Mouse (Mus musculus): ENCODE data around the gene Agxt.

Gene Agxt

GRCm38 (mm10) chr1:93135036-93135526, at the start of gene Agxt:
TSS of gene Agxt (plus strand) at chr1:93135240.
- no peak for DNase-seq (ENCODE audit: low spot score in 2 of 2)

- DNase-seq (ENCODE audit: low spot score in 2 of 2): no peak
Observed at GRCm38 (mm10) chr1:93092582-93092981, 42.5 kb upstream of the Agxt start.

- no peak for DNase-seq (ENCODE audit: low spot score in 2 of 2)
Observed at GRCm38 (mm10) chr1:93098956-93099355, 36.1 kb upstream of the Agxt start.

GRCm38 (mm10) chr1:93100243-93100575, 34.8 kb upstream of the Agxt start:
- peak; percentile 58 to 63 for DNase-seq (ENCODE audit: low spot score in 2 of 2)

GRCm38 (mm10) chr1:93100576-93101491, 34.2 kb upstream of the Agxt start:
- DNase-seq (ENCODE audit: low spot score in 2 of 2): peak; percentile 73 to 79

- DNase-seq (ENCODE audit: low spot score in 2 of 2): peak; percentile 92 to 93
Observed at GRCm38 (mm10) chr1:93101571-93102061, 33.4 kb upstream of the Agxt start, which contains the start of gene Kif1a. TSS of gene Kif1a (minus strand) at chr1:93101951.

GRCm38 (mm10) chr1:93102700-93103099, 32.3 kb upstream of the Agxt start:
- no peak for DNase-seq (ENCODE audit: low spot score in 2 of 2)

GRCm38 (mm10) chr1:93114713-93115463, 20.2 kb upstream of the Agxt start:
- DNase-seq (ENCODE audit: low spot score in 2 of 2): peak; percentile 83

GRCm38 (mm10) chr1:93115471-93115870, 19.6 kb upstream of the Agxt start:
- no peak for DNase-seq (ENCODE audit: low spot score in 2 of 2)

GRCm38 (mm10) chr1:93118816-93119215, 16.2 kb upstream of the Agxt start:
- DNase-seq (ENCODE audit: low spot score in 2 of 2): no peak

- DNase-seq (ENCODE audit: low spot score in 2 of 2): no peak
Observed at GRCm38 (mm10) chr1:93123179-93123854, 11.7 kb upstream of the Agxt start.

GRCm38 (mm10) chr1:93124066-93124465, 11.0 kb upstream of the Agxt start:
- DNase-seq (ENCODE audit: low spot score in 2 of 2): no peak

- no peak for DNase-seq (ENCODE audit: low spot score in 2 of 2)
Observed at GRCm38 (mm10) chr1:93125256-93125655, 9.8 kb upstream of the Agxt start.

GRCm38 (mm10) chr1:93128209-93128608, 6.8 kb upstream of the Agxt start:
- no peak for DNase-seq (ENCODE audit: low spot score in 2 of 2)

- DNase-seq (ENCODE audit: low spot score in 2 of 2): peak; percentile 36 to 68
Observed at GRCm38 (mm10) chr1:93128710-93129349, 6.2 kb upstream of the Agxt start.

GRCm38 (mm10) chr1:93130242-93130983, 4.6 kb upstream of the Agxt start:
- DNase-seq (ENCODE audit: low spot score in 2 of 2): no peak

- no peak for DNase-seq (ENCODE audit: low spot score in 2 of 2)
Observed at GRCm38 (mm10) chr1:93132676-93133075, 2.4 kb upstream of the Agxt start.

GRCm38 (mm10) chr1:93138534-93138933, 3.5 kb downstream of the Agxt start:
- no peak for DNase-seq (ENCODE audit: low spot score in 2 of 2)

GRCm38 (mm10) chr1:93139713-93140112, 4.7 kb downstream of the Agxt start:
- no peak for DNase-seq (ENCODE audit: low spot score in 2 of 2)

GRCm38 (mm10) chr1:93142871-93143270, 7.8 kb downstream of the Agxt start:
- DNase-seq (ENCODE audit: low spot score in 2 of 2): no peak

GRCm38 (mm10) chr1:93144176-93144575, 9.1 kb downstream of the Agxt start:
- no peak for DNase-seq (ENCODE audit: low spot score in 2 of 2)

Measured in frontal cortex, postnatal 10 days (tissue).